Mouse (Mus musculus): Measurements from ENCODE around the gene Tnfrsf19.

- TF ChIP-seq CTCF (IDR thresholded peaks at IDR 0.05; ENCODE audit: low read depth, low read length) = no peak
- TF ChIP-seq GATA1 (IDR thresholded peaks at IDR 0.05; ENCODE audit: borderline replicate concordance, low read length) = no peak
- TF ChIP-seq TAL1 (conservative IDR thresholded peaks at IDR 0.05; ENCODE audit: low read depth, low read length) = no peak
- no peak for TF ChIP-seq GATA2 (IDR thresholded peaks at IDR 0.05; ENCODE audit: borderline replicate concordance, low read depth, low read length)
- TF ChIP-seq POLR2AphosphoS5 (IDR thresholded peaks at IDR 0.05; ENCODE audit: insufficient replicate concordance, low read depth, low read length) = no peak
These were observed 22.3 kb downstream of the Tnfrsf19 start for GRCm38 (mm10) chr14:61024006-61024405.

Measured in G1E (cell line).